Mouse (Mus musculus) midbrain, embryonic 11.5 days (tissue): ENCODE data around the gene Smim11. TPM values are rescaled to one million over a fixed set of nuclear protein-coding genes. Genes with fewer than 3 reads are reported as not detected.

Experiments
- polyA plus RNA-seq: library from polyadenylated mRNA; unstranded; fragments of >200 nt; fragmentation: Nextera tagmentation; extraction: Ambion mirVana; gene quantifications from 2 replicates; pipeline ENCODE4 v1.2.1, GENCODE M21; 2014

The Smim11 gene
- polyA plus RNA-seq, 1 experiment from 2014 or later: 137 TPM

Other genes with a start within 250 kb of the Smim11 start
- 118 and 122 TPM in 2 replicates for gene Mrps6, start 243.0 kb upstream of the Smim11 start, polyA plus RNA-seq
- 0.19 TPM in 1 of 2 replicates, not detected in the other for gene Gm49711, start 243.0 kb upstream of the Smim11 start, polyA plus RNA-seq
- gene Slc5a3, start 243.0 kb upstream of the Smim11 start, polyA plus RNA-seq: 11.5 and 13.7 TPM in 2 replicates
- gene Kcne2, start 8.9 kb upstream of the Smim11 start, polyA plus RNA-seq: 0.12 and 0.14 TPM in 2 replicates
- gene Fam243, start 20.2 kb downstream of the Smim11 start, polyA plus RNA-seq: 0.08 TPM in 1 of 2 replicates, not detected in the other
- gene Kcne1, start 58.2 kb downstream of the Smim11 start, polyA plus RNA-seq: 0.16 TPM in 1 of 2 replicates, not detected in the other
- gene Rcan1, start 169.6 kb downstream of the Smim11 start, polyA plus RNA-seq: 38.6 and 40.7 TPM in 2 replicates
- gene Clic6, start 184.4 kb downstream of the Smim11 start, polyA plus RNA-seq: 0.47 and 0.72 TPM in 2 replicates